Mouse (Mus musculus): ENCODE measurements around the gene Shisal2b. TPM values are rescaled to one million over a fixed set of nuclear protein-coding genes. Genes with fewer than 3 reads are reported as not detected.

Gene Shisal2b
- polyA plus RNA-seq, 1 experiment from 2014 or later = 0.43 TPM

DNA sequence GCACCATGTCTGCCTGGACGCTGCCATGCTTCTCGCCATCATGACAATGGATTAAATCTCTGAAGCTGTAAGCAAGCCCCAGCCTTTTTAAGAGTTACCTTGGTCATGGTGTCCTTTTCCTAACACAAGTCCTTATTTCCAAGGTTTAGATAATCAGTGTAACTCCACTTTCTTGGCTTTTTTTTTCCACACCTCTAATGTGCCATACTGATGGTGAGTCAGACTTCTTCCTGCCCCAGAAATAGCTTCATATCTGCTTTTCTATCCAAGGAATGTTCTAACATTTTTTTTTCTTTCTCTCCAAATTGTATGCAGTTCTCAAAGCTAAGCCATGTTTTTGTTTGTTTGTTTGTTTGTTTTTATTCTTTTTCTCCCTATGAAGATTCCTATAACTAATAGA lies 6.2 kb upstream of the Shisal2b start:
- WGBS = 92% methylated on average over 2 of the region's 2 CpGs
- ATAC-seq (ENCODE audit: insufficient read depth, low FRiP score) = no peak
- H3K9ac ChIP-seq (ENCODE audit: low read length) = no peak overlapping the region
- H3K4me1 ChIP-seq (ENCODE audit: control insufficient read depth, insufficient read depth, low read length) = no peaks in the 10 kb centered on the region
- no peaks in the 10 kb centered on the region for H3K9me3 ChIP-seq (replicated peaks; ENCODE audit: control insufficient read depth, low read length)
- no peak overlapping the region for H3K4me3 ChIP-seq (replicated peaks; ENCODE audit: low read length)
- no peak overlapping the region for H3K4me2 ChIP-seq (ENCODE audit: low read depth, low read length)
- H3K27me3 ChIP-seq (ENCODE audit: control insufficient read depth, insufficient read depth, low read length) = no peaks in the 10 kb centered on the region
- H3K36me3 ChIP-seq (ENCODE audit: control insufficient read depth, insufficient read depth, low read length) = no peaks in the 10 kb centered on the region
- H3K27ac ChIP-seq (ENCODE audit: low read length) = no peak overlapping the region

DNA sequence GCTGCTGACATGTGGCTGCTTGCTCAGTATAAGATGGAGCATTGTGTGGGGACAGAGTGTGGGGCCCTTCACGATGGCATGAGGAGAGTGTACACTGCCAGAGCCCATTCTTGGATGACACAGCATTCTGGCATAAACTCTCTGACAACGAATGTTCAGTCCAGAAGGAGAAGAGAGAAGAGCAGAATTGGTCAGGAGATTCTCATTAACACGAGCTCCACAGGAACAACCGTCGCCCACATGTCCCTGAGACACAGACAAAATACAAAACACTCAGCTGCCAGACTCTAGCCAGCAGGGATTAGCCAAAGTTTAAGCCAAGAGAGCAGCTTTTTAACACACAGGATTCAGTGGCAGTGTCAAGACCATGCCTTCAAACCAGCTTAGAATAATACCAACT lies 3.0 kb upstream of the Shisal2b start:
- H3K4me3 ChIP-seq (replicated peaks; ENCODE audit: low read length) = no peak overlapping the region
- 0 out of 2 replicates have a peak, but pooled peaks cover 4% of the 10 kb centered on the region for H3K4me1 ChIP-seq (ENCODE audit: control insufficient read depth, insufficient read depth, low read length)
- WGBS = 82% methylated on average over 5 of the region's 5 CpGs
- H3K36me3 ChIP-seq (ENCODE audit: control insufficient read depth, insufficient read depth, low read length) = no peaks in the 10 kb centered on the region
- H3K4me2 ChIP-seq (ENCODE audit: low read depth, low read length) = no peak overlapping the region
- H3K9me3 ChIP-seq (replicated peaks; ENCODE audit: control insufficient read depth, low read length) = no peaks in the 10 kb centered on the region
- no peak overlapping the region for H3K9ac ChIP-seq (ENCODE audit: low read length)
- no peak overlapping the region for H3K27ac ChIP-seq (ENCODE audit: low read length)
- no peak for ATAC-seq (ENCODE audit: insufficient read depth, low FRiP score)
- H3K27me3 ChIP-seq (ENCODE audit: control insufficient read depth, insufficient read depth, low read length) = no peaks in the 10 kb centered on the region; the same call in 1 of the 2 replicates

DNA sequence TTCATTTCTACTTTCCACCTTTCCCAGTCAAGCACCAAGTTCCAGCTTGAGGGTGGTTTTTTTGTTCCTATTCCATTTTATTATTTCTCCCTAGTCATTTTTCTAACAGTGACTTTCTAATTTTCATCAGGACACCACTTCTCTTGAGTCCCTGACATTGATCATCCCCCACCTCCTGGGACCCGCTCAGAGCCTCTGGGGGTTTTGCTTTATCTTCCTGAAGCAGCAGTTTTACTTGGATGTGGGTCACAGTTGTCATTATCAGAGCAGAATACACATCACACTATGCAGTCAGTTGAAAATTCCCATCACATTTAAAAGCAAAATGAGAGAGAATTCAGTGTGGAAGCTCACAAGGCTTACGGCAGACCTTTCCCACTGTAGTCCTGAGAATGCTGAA lies 10.0 kb downstream of the Shisal2b start:
- H3K4me1 ChIP-seq (ENCODE audit: control insufficient read depth, insufficient read depth, low read length) = no peaks in the 10 kb centered on the region
- H3K4me3 ChIP-seq (replicated peaks; ENCODE audit: low read length) = no peak overlapping the region
- H3K27ac ChIP-seq (ENCODE audit: low read length) = no peak overlapping the region
- H3K9ac ChIP-seq (ENCODE audit: low read length) = no peak overlapping the region
- H3K27me3 ChIP-seq (ENCODE audit: control insufficient read depth, insufficient read depth, low read length) = no peaks in the 10 kb centered on the region
- WGBS = 76% methylated on average over 2 of the region's 2 CpGs
- ATAC-seq (ENCODE audit: insufficient read depth, low FRiP score) = no peak
- no peaks in the 10 kb centered on the region for H3K9me3 ChIP-seq (replicated peaks; ENCODE audit: control insufficient read depth, low read length)
- no peaks in the 10 kb centered on the region for H3K36me3 ChIP-seq (ENCODE audit: control insufficient read depth, insufficient read depth, low read length)
- H3K4me2 ChIP-seq (ENCODE audit: low read depth, low read length) = no peak overlapping the region

DNA sequence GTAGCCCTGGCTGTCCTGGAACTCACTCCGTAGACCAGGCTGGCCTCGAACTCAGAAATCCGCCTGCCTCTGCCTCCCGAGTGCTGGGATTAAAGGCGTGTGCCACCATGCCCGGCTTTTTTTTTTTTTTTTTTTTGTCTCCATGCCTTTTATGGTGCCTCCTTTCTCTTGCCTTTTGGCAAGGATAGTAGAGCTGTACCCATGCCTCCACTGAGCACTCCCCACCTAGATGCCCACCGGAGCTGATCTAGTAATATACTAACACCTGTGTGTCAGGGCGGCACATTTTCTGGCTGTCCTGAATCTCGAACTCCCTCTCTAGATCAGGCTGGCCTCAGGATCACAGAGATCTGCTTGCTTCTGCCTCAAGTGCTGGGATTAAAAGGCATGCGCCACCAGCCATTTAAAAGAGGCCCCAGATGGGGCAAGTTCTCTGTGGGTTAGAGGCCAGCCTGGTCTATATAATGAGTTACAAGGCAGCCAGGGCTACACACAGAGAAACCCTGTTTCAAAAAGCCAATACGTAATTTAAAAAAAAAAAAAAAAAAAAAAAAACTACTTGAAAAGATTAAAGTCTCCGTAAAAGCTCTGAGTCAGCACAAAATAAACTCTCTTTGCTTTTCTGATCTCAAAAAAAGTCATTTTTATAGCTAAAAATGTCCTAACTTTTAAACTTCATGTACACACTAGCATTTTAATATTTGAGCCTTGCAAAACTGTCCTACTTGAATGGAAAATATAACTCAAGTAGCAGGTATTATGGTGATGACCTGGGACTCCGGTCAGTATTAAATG lies 20.2 kb downstream of the Shisal2b start:
- Histone ChIP-seq H3K4me2 (ENCODE audit: low read depth, low read length) (no peak overlapping the region), H3K9ac (ENCODE audit: low read length) (no peak overlapping the region), H3K36me3 (ENCODE audit: control insufficient read depth, insufficient read depth, low read length) (peaks cover 3% of the 10 kb centered on the region; the same call in 1 of the 2 replicates), H3K4me1 (ENCODE audit: control insufficient read depth, insufficient read depth, low read length) (no peaks in the 10 kb centered on the region), H3K27me3 (ENCODE audit: control insufficient read depth, insufficient read depth, low read length) (no peaks in the 10 kb centered on the region), H3K27ac (ENCODE audit: low read length) (no peak overlapping the region), H3K9me3 (replicated peaks; ENCODE audit: control insufficient read depth, low read length) (no peaks in the 10 kb centered on the region), H3K4me3 (replicated peaks; ENCODE audit: low read length) (no peak overlapping the region)
- 90% methylated on average over 7 of the region's 13 CpGs for WGBS
- no peak for ATAC-seq (ENCODE audit: insufficient read depth, low FRiP score)

DNA sequence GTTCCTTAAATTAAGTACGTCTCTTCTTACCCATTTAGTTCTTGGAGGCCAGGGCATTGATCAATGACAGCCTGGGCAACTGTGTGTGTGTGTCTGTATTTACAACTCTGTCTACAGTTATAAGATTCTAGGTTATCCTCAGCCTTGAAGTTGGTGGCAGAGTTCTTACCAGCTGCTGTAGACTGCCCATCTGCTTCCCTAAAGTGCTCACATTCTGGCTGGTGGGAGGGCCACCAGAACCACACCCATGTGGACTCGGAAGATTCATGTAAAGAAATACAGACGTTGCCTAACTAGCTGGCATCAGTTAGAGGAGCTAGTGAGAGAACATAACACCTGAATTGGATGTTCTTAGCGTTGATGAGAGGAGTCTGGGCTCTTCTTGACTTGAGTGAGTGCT lies 21.8 kb downstream of the Shisal2b start:
- Histone ChIP-seq H3K9ac (ENCODE audit: low read length) (no peak overlapping the region), H3K4me2 (ENCODE audit: low read depth, low read length) (no peak overlapping the region), H3K27me3 (ENCODE audit: control insufficient read depth, insufficient read depth, low read length) (no peaks in the 10 kb centered on the region), H3K4me1 (ENCODE audit: control insufficient read depth, insufficient read depth, low read length) (no peaks in the 10 kb centered on the region), H3K4me3 (replicated peaks; ENCODE audit: low read length) (no peak overlapping the region), H3K9me3 (replicated peaks; ENCODE audit: control insufficient read depth, low read length) (no peaks in the 10 kb centered on the region), H3K36me3 (ENCODE audit: control insufficient read depth, insufficient read depth, low read length) (peaks cover 7% of the 10 kb centered on the region; the same call in 1 of the 2 replicates), H3K27ac (ENCODE audit: low read length) (no peak overlapping the region)
- WGBS = 47% methylated on average over 4 of the region's 4 CpGs
- no peak for ATAC-seq (ENCODE audit: insufficient read depth, low FRiP score)

DNA sequence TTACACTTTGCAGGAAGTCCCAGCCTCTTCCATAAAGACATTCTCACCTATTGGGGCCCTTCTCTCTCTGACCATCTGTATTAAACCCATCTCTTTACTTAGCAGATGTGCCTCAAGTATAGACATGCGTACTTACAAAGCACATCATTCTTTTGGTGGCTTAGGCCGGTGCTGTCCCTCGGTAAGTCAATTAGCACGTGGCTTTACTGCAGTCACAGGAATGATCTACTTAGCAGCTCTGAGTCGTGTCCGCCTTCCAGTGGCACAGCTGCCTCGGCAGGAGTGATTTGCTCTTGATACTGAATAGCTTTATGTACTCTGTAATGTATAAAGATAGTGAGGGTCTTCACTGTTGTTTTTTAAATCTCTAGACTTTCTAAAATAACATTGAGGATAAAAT lies 26.1 kb downstream of the Shisal2b start:
- H3K4me2 ChIP-seq (ENCODE audit: low read depth, low read length) = no peak overlapping the region
- no peak overlapping the region for H3K27ac ChIP-seq (ENCODE audit: low read length)
- H3K4me1 ChIP-seq (ENCODE audit: control insufficient read depth, insufficient read depth, low read length) = no peaks in the 10 kb centered on the region
- H3K27me3 ChIP-seq (ENCODE audit: control insufficient read depth, insufficient read depth, low read length) = no peaks in the 10 kb centered on the region
- ATAC-seq (ENCODE audit: insufficient read depth, low FRiP score) = no peak
- no peaks in the 10 kb centered on the region for H3K9me3 ChIP-seq (replicated peaks; ENCODE audit: control insufficient read depth, low read length)
- no peak overlapping the region for H3K4me3 ChIP-seq (replicated peaks; ENCODE audit: low read length)
- peaks cover 11% of the 10 kb centered on the region; the same call in 1 of the 2 replicates for H3K36me3 ChIP-seq (ENCODE audit: control insufficient read depth, insufficient read depth, low read length)
- WGBS = 73% methylated on average over 7 of the region's 7 CpGs
- no peak overlapping the region for H3K9ac ChIP-seq (ENCODE audit: low read length)

DNA sequence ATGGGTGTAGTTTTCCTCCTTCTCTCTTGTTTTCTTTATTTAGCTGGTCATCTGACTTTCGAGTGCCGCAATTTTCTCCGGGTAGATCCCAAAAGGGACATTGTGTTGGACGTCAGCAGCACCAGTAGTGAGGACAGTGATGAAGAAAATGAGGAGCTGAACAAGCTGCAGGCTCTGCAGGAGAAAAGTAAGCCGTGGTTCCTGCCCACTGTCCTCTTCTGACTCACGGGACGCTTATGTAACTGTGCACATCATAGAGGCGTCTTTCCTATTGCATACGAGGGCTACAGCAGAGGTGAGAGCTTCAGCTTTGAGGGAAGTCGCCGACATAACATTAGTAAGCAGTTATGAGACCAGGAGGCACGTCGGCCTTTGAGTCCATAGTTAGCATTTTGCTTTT lies 30.9 kb downstream of the Shisal2b start:
- Histone ChIP-seq H3K27ac (ENCODE audit: low read length) (no peak overlapping the region), H3K4me1 (ENCODE audit: control insufficient read depth, insufficient read depth, low read length) (no peaks in the 10 kb centered on the region), H3K36me3 (ENCODE audit: control insufficient read depth, insufficient read depth, low read length) (peaks cover 17% of the 10 kb centered on the region), H3K4me2 (ENCODE audit: low read depth, low read length) (no peak overlapping the region), H3K9ac (ENCODE audit: low read length) (no peak overlapping the region), H3K9me3 (replicated peaks; ENCODE audit: control insufficient read depth, low read length) (no peaks in the 10 kb centered on the region; the same call in 1 of the 2 replicates), H3K4me3 (replicated peaks; ENCODE audit: low read length) (no peak overlapping the region), H3K27me3 (ENCODE audit: control insufficient read depth, insufficient read depth, low read length) (no peaks in the 10 kb centered on the region)
- ATAC-seq (ENCODE audit: insufficient read depth, low FRiP score) = no peak
- 94% methylated on average over 13 of the region's 13 CpGs for WGBS

DNA sequence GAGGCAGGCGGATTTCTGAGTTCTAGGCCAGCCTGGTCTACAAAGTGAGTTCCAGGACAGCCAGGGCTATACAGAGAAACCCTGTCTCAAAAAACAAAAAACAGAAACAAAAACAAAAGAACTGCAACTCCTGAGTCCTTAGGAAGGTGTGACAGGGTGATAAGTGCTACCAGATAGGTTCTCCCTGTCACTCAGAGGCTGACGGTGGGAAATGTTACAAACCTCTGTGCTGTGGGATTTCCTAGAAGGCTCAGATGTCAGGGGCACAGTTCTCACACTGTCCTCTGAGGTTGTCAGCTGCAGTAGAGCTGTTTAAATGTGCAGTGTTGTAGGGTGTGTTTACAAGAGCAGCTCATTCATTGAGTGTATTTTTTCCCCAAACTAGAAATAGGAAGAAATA lies 38.2 kb downstream of the Shisal2b start:
- Histone ChIP-seq H3K36me3 (ENCODE audit: control insufficient read depth, insufficient read depth, low read length) (peaks cover 17% of the 10 kb centered on the region), H3K4me2 (ENCODE audit: low read depth, low read length) (no peak overlapping the region), H3K4me1 (ENCODE audit: control insufficient read depth, insufficient read depth, low read length) (no peaks in the 10 kb centered on the region), H3K9ac (ENCODE audit: low read length) (no peak overlapping the region), H3K27me3 (ENCODE audit: control insufficient read depth, insufficient read depth, low read length) (no peaks in the 10 kb centered on the region), H3K27ac (ENCODE audit: low read length) (no peak overlapping the region), H3K9me3 (replicated peaks; ENCODE audit: control insufficient read depth, low read length) (no peaks in the 10 kb centered on the region; the same call in 1 of the 2 replicates), H3K4me3 (replicated peaks; ENCODE audit: low read length) (no peak overlapping the region)
- no peak for ATAC-seq (ENCODE audit: insufficient read depth, low FRiP score)
- WGBS = 75% methylated on average over 2 of the region's 2 CpGs

DNA sequence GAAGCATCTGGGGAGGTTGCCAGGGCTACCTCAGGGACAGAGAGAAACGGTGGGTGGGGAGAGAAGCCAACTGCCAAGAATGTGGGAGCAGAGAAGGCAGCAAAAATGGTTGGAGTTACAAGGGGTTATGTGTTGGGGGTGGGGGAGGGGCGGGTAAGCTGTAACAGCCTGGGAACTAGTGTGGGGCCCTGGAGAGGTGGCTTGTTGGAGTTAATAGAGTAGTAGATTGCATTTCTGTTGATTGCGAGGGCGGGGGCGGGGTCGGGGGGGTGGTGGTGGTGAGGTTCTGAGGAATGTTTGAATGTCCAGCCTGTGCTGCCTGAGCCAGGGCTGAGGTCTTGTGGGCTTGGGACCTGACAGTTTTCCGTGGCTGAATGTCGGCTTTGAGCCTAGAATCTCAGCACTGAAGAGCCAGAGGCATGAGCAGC lies 41.3 kb downstream of the Shisal2b start:
- Histone ChIP-seq H3K4me1 (ENCODE audit: control insufficient read depth, insufficient read depth, low read length) (peaks cover 5% of the 10 kb centered on the region), H3K9ac (ENCODE audit: low read length) (no peak overlapping the region), H3K9me3 (replicated peaks; ENCODE audit: control insufficient read depth, low read length) (no peaks in the 10 kb centered on the region), H3K27me3 (ENCODE audit: control insufficient read depth, insufficient read depth, low read length) (no peaks in the 10 kb centered on the region), H3K4me2 (ENCODE audit: low read depth, low read length) (no peak overlapping the region), H3K4me3 (replicated peaks; ENCODE audit: low read length) (no peak overlapping the region), H3K36me3 (ENCODE audit: control insufficient read depth, insufficient read depth, low read length) (peaks cover 5% of the 10 kb centered on the region; the same call in 1 of the 2 replicates), H3K27ac (ENCODE audit: low read length) (no peak overlapping the region)
- 30% methylated on average over 8 of the region's 8 CpGs for WGBS
- no peak for ATAC-seq (ENCODE audit: insufficient read depth, low FRiP score)
